Mouse (Mus musculus) forebrain, embryonic 14.5 days (tissue): ENCODE data around the gene Ep400. TPM values are rescaled to one million over a fixed set of nuclear protein-coding genes. Genes with fewer than 3 reads are reported as not detected.
A peak's percentile ranks its signal among the peaks of the same experiment; 100 is the strongest.

Source experiments
- ATAC-seq: fragments of 200-750 bp; cut with Nextera tagmentation; 2 replicates; pipeline ENCODE4 v1.8.0; 2017; ENCODE audit warnings: mild to moderate bottlenecking, moderate library complexity
- DNase-seq: peaks from one replicate; pipeline ENCODE4 v3.0.0-alpha.2; 2015; ENCODE audit warnings: low spot score
- H3K27ac ChIP-seq: fragments of 300-500 bp; sonication (generic); 2 replicates; pipeline ENCODE4 v1.5.1; 2014; ENCODE audit warnings: low read depth, mild to moderate bottlenecking, control low read depth, low read length, moderate library complexity
- H3K27me3 ChIP-seq: fragments of 300-500 bp; sonication (generic); replicated peaks from 2 replicates; pipeline ENCODE4 v1.6.1; 2014; ENCODE audit warnings: low read length, control low read depth, mixed read lengths; ENCODE audit not compliant: control insufficient read depth, insufficient read depth
- H3K36me3 ChIP-seq: fragments of 300-500 bp; sonication (generic); 2 replicates; pipeline ENCODE4 v1.6.1; 2014; ENCODE audit warnings: low read length, control low read depth; ENCODE audit not compliant: control insufficient read depth, insufficient read depth
- H3K4me1 ChIP-seq: fragments of 300-500 bp; sonication (generic); 2 replicates; pipeline ENCODE4 v1.6.1; 2014; ENCODE audit warnings: antibody characterized with exemption, low read length, control low read depth; ENCODE audit not compliant: control insufficient read depth, insufficient read depth
- H3K4me2 ChIP-seq: fragments of 300-500 bp; sonication (generic); 2 replicates; pipeline ENCODE4 v1.6.1; 2014; ENCODE audit warnings: mild to moderate bottlenecking, control low read depth, low read length
- H3K4me3 ChIP-seq: fragments of 300-500 bp; sonication (generic); 2 replicates; pipeline ENCODE4 v1.5.1; 2014; ENCODE audit warnings: low read depth, low read length, control low read depth
- H3K9ac ChIP-seq: fragments of 300-500 bp; sonication (generic); 2 replicates; pipeline ENCODE4 v1.6.1; 2014; ENCODE audit warnings: mild to moderate bottlenecking, low read length, control low read depth, moderate library complexity
- H3K9me3 ChIP-seq: fragments of 300-500 bp; sonication (generic); replicated peaks from 2 replicates; pipeline ENCODE4 v1.6.1; 2016; ENCODE audit warnings: low read length, control low read depth, mixed read lengths; ENCODE audit not compliant: control insufficient read depth
- WGBS: fragments of 180-500 bp; shearing (Covaris S2); extraction: QIAGEN DNeasy Blood & Tissue Kit; methylation state at CpG from one replicate; pipeline ENCODE4 v1.1.7; 2014; 5-methylcytosine and 5-hydroxymethylcytosine counted together
- polyA plus RNA-seq: library from polyadenylated mRNA; unstranded; fragments of >200 nt; fragmentation: Nextera tagmentation; extraction: Ambion mirVana; gene quantifications from 2 replicates; pipeline ENCODE4 v1.2.1, GENCODE M21; 2014

Gene Ep400
- polyA plus RNA-seq, 1 experiment from 2014 or later = 25.8 TPM

DNA sequence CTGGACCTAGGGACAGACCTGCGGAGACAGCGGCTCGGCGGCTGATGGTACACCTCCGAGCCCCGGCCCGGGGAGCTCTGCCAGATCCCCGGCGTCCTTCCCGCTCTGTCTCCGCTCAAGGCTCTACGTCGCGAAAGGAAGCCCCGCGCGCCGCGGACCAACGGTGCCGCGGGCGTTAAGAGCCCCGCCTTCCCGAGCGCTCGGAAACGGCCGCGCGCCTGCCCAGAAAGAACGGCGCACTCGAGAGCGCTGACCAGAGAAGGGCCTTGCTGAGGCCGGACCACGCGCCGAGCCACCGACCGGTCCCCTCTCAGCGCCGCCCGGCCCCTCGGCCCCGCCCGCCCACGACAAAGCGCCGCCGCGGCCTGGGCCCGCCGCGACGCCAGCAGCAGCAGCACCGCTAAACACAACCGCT lies 479 bp downstream of the Ep400 start:
- peak; percentile 59 for DNase-seq
- Histone ChIP-seq H3K27me3 (no peaks in the 10 kb centered on the region), H3K4me2 (peak overlapping the region; percentile 70), H3K27ac (peak overlapping the region; percentile 96), H3K9ac (peak overlapping the region; percentile 93), H3K9me3 (no peaks in the 10 kb centered on the region), H3K4me3 (peak overlapping the region; percentile 91), H3K36me3 (peaks cover 24% of the 10 kb centered on the region), H3K4me1 (peaks cover 10% of the 10 kb centered on the region)
- ATAC-seq = peak; percentile 57
- WGBS = 0% methylated on average over 48 of the region's 58 CpGs

GRCm38 (mm10) chr5:110769272-110769671 lies 1.2 kb downstream of the Ep400 start:
- WGBS = 63% methylated on average over 4 of the region's 4 CpGs

GRCm38 (mm10) chr5:110763890-110764289 lies 6.6 kb downstream of the Ep400 start:
- Histone ChIP-seq H3K27me3 (no peaks in the 10 kb centered on the region), H3K9ac (no peak overlapping the region), H3K36me3 (no peaks in the 10 kb centered on the region), H3K4me2 (no peak overlapping the region), H3K4me3 (no peak overlapping the region), H3K9me3 (no peaks in the 10 kb centered on the region), H3K4me1 (peaks cover 4% of the 10 kb centered on the region; the same call in 1 of the 2 replicates), H3K27ac (no peak overlapping the region)
- ATAC-seq = no peak
- DNase-seq = no peak
- WGBS = 94% methylated on average over 8 of the region's 8 CpGs

More at GRCm38 (mm10) chr5:110769272-110769671, 1.2 kb downstream of the Ep400 start:
- H3K4me2 ChIP-seq = peak overlapping the region; percentile 70
- ATAC-seq = no peak
- H3K9ac ChIP-seq = peak overlapping the region; percentile 93
- H3K27ac ChIP-seq = peak overlapping the region; percentile 96; the same call in 1 of the 2 replicates
- DNase-seq = no peak
- no peaks in the 10 kb centered on the region for H3K27me3 ChIP-seq
- peaks cover 10% of the 10 kb centered on the region for H3K4me1 ChIP-seq
- no peaks in the 10 kb centered on the region for H3K9me3 ChIP-seq
- H3K4me3 ChIP-seq = peak overlapping the region; percentile 91
- H3K36me3 ChIP-seq = peaks cover 17% of the 10 kb centered on the region

GRCm38 (mm10) chr5:110745021-110745420 lies 25.5 kb downstream of the Ep400 start:
- Histone ChIP-seq H3K36me3 (peaks cover 9% of the 10 kb centered on the region), H3K27ac (no peak overlapping the region), H3K4me3 (no peak overlapping the region), H3K9ac (no peak overlapping the region), H3K4me2 (no peak overlapping the region), H3K4me1 (no peaks in the 10 kb centered on the region), H3K27me3 (no peaks in the 10 kb centered on the region), H3K9me3 (no peaks in the 10 kb centered on the region)
- ATAC-seq = no peak
- WGBS = 93% methylated on average over 1 of the region's 1 CpGs
- DNase-seq = no peak

- H3K9me3 ChIP-seq = no peaks in the 10 kb centered on the region
- no peak overlapping the region for H3K27ac ChIP-seq
- ATAC-seq (no peak), DNase-seq (no peak)
- H3K4me3 ChIP-seq = no peak overlapping the region
- H3K4me1 ChIP-seq = no peaks in the 10 kb centered on the region
- H3K27me3 ChIP-seq = no peaks in the 10 kb centered on the region
- H3K9ac ChIP-seq = no peak overlapping the region
- WGBS = 91% methylated on average over 7 of the region's 7 CpGs
- H3K36me3 ChIP-seq = peaks cover 53% of the 10 kb centered on the region
- no peak overlapping the region for H3K4me2 ChIP-seq
These were observed 30.8 kb downstream of the Ep400 start for GRCm38 (mm10) chr5:110739496-110740275.

DNA sequence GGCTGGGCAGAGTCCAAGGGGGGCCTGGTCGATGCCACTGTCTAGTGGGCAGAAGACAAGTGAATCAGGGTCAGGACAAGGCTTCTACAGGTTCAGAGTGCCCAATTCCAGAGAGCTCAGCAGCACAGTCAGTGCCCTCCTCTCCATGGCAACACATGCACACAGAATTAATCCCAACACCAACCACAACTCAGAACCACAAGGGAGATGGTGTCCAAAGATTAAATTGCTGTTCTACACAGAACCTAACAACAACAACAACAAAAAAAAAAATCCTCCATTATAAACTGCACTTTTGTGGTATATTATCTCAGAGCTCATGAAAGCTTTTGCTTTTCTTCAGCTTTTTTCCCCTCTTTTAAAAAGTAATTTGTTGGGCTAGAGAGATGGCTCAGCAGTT lies 34.9 kb downstream of the Ep400 start:
- ATAC-seq = no peak
- Histone ChIP-seq H3K27me3 (no peaks in the 10 kb centered on the region), H3K9ac (no peak overlapping the region), H3K36me3 (peaks cover 75% of the 10 kb centered on the region), H3K4me3 (no peak overlapping the region), H3K27ac (no peak overlapping the region), H3K4me1 (no peaks in the 10 kb centered on the region), H3K4me2 (no peak overlapping the region), H3K9me3 (no peaks in the 10 kb centered on the region)
- DNase-seq = no peak
- 100% methylated on average over 1 of the region's 1 CpGs for WGBS

GRCm38 (mm10) chr5:110733231-110733823 lies 37.2 kb downstream of the Ep400 start:
- H3K36me3 ChIP-seq = peaks cover 75% of the 10 kb centered on the region
- H3K9me3 ChIP-seq = no peaks in the 10 kb centered on the region
- H3K4me3 ChIP-seq = no peak overlapping the region
- ATAC-seq = no peak
- no peaks in the 10 kb centered on the region for H3K27me3 ChIP-seq
- no peak overlapping the region for H3K4me2 ChIP-seq
- H3K27ac ChIP-seq = no peak overlapping the region
- no peak overlapping the region for H3K9ac ChIP-seq
- no peak for DNase-seq
- 95% methylated on average over 4 of the region's 4 CpGs for WGBS
- H3K4me1 ChIP-seq = no peaks in the 10 kb centered on the region

- Histone ChIP-seq H3K27ac (no peak overlapping the region), H3K4me2 (no peak overlapping the region), H3K4me1 (no peaks in the 10 kb centered on the region), H3K27me3 (no peaks in the 10 kb centered on the region), H3K4me3 (no peak overlapping the region), H3K9ac (no peak overlapping the region), H3K36me3 (peaks cover 78% of the 10 kb centered on the region), H3K9me3 (no peaks in the 10 kb centered on the region)
- 95% methylated on average over 2 of the region's 2 CpGs for WGBS
- DNase-seq (no peak), ATAC-seq (no peak)
These were observed 39.3 kb downstream of the Ep400 start for GRCm38 (mm10) chr5:110731227-110731626.

GRCm38 (mm10) chr5:110727850-110728249 lies 42.7 kb downstream of the Ep400 start:
- no peaks in the 10 kb centered on the region for H3K27me3 ChIP-seq
- 85% methylated on average over 1 of the region's 1 CpGs for WGBS
- H3K4me1 ChIP-seq = no peaks in the 10 kb centered on the region
- no peak overlapping the region for H3K9ac ChIP-seq
- H3K36me3 ChIP-seq = peaks cover 86% of the 10 kb centered on the region
- H3K27ac ChIP-seq = no peak overlapping the region
- H3K4me2 ChIP-seq = no peak overlapping the region
- H3K4me3 ChIP-seq = no peak overlapping the region
- no peaks in the 10 kb centered on the region for H3K9me3 ChIP-seq
- no peak for ATAC-seq
- no peak for DNase-seq
